Mouse (Mus musculus) ovary, postnatal 10 days (tissue): ENCODE results near the gene Gm37240.

Experiments
- DNase-seq: peaks from one replicate; pipeline ENCODE4 v3.0.0; 2022; ENCODE audit warnings: low spot score

Gm37240 gene

GRCm38 (mm10) chr3:85633733-85634132 is 253.6 kb downstream of the Gm37240 start:
- DNase-seq, result no peak

- no peak for DNase-seq
Measured at GRCm38 (mm10) chr3:85629895-85630510, 257.3 kb downstream of the Gm37240 start.

GRCm38 (mm10) chr3:85619751-85620150 is 267.6 kb downstream of the Gm37240 start:
- DNase-seq, result no peak

- DNase-seq, result no peak
Measured at GRCm38 (mm10) chr3:85619345-85619744, 268.0 kb downstream of the Gm37240 start.

- DNase-seq, result no peak
Measured at GRCm38 (mm10) chr3:85618885-85619284, 268.4 kb downstream of the Gm37240 start.

GRCm38 (mm10) chr3:85616389-85616788 is 270.9 kb downstream of the Gm37240 start:
- no peak for DNase-seq

- DNase-seq, result no peak
Measured at GRCm38 (mm10) chr3:85607753-85608152, 279.6 kb downstream of the Gm37240 start.

- DNase-seq, result no peak
Measured at GRCm38 (mm10) chr3:85606912-85607311, 280.4 kb downstream of the Gm37240 start.

GRCm38 (mm10) chr3:85603811-85604210 is 283.5 kb downstream of the Gm37240 start:
- no peak for DNase-seq

GRCm38 (mm10) chr3:85601841-85602305 is 285.4 kb downstream of the Gm37240 start:
- DNase-seq, result no peak

GRCm38 (mm10) chr3:85599526-85599925 is 287.8 kb downstream of the Gm37240 start:
- DNase-seq, result no peak

GRCm38 (mm10) chr3:85594452-85594851 is 292.9 kb downstream of the Gm37240 start:
- no peak for DNase-seq

GRCm38 (mm10) chr3:85592640-85593252 is 294.6 kb downstream of the Gm37240 start:
- no peak for DNase-seq

GRCm38 (mm10) chr3:85592067-85592466 is 295.3 kb downstream of the Gm37240 start:
- no peak for DNase-seq

- DNase-seq, result no peak
Measured at GRCm38 (mm10) chr3:85590090-85590754, 297.1 kb downstream of the Gm37240 start.

GRCm38 (mm10) chr3:85588701-85589100 is 298.6 kb downstream of the Gm37240 start:
- DNase-seq, result no peak

GRCm38 (mm10) chr3:85584966-85585365 is 302.4 kb downstream of the Gm37240 start:
- DNase-seq, result no peak

- no peak for DNase-seq
Measured at GRCm38 (mm10) chr3:85583194-85583593, 304.1 kb downstream of the Gm37240 start.

- DNase-seq, result no peak
Measured at GRCm38 (mm10) chr3:85582726-85583125, 304.6 kb downstream of the Gm37240 start.

GRCm38 (mm10) chr3:85573864-85574830 is 313.2 kb downstream of the Gm37240 start, which contains the start of gene Gatb:
Gene Gatb, plus strand, starts transcription at chr3:85574119.
- DNase-seq, result peak; percentile 96

- DNase-seq, result no peak
Measured at GRCm38 (mm10) chr3:85573216-85573863, 314.0 kb downstream of the Gm37240 start.
